Mouse (Mus musculus) testis, postnatal 14 days (tissue): ENCODE results near the gene Crocc2.

Source experiments
- DNase-seq: peaks from one replicate; pipeline ENCODE4 v3.0.0; 2021; ENCODE audit warnings: low spot score

Crocc2 gene

GRCm38 (mm10) chr1:93271751-93272150, 103.2 kb downstream of the Crocc2 start:
- DNase-seq, result no peak

- DNase-seq, result no peak
Observed at GRCm38 (mm10) chr1:93272409-93272821, 103.9 kb downstream of the Crocc2 start.

- DNase-seq, result no peak
Observed at GRCm38 (mm10) chr1:93275561-93275960, 107.0 kb downstream of the Crocc2 start.

- DNase-seq, result no peak
Observed at GRCm38 (mm10) chr1:93277041-93277440, 108.5 kb downstream of the Crocc2 start.
